Mouse (Mus musculus) forelimb bud, embryonic 11.5 days (tissue): Measurements from ENCODE around the gene Arhgef3.
A peak's percentile ranks its signal among the peaks of the same experiment; 100 is the strongest.

Source experiments
- DNase-seq: peaks from one replicate; pipeline ENCODE4 v3.0.0-alpha.2; 2012; ENCODE audit warnings: low read depth, low spot score

The Arhgef3 gene

DNA sequence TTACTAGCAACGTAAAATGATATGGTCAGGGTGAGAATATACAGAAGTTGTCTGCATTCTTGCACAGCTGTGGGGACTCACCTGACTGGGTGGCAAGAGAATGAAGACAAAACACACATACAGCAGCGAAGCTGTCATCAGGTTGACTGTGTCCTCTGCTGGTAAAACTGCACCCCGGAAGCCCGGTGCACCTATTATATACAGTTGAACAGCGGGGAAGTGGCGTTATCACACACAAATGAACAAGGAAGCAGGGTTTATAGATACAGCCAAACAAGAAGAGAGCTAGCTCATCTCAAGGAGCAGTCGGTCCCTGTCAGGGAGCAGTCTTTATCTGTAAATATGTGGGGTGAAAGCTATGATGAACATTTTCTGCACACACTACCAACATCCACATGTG, 296.8 kb downstream of the Arhgef3 start:
- no peak for DNase-seq

DNA sequence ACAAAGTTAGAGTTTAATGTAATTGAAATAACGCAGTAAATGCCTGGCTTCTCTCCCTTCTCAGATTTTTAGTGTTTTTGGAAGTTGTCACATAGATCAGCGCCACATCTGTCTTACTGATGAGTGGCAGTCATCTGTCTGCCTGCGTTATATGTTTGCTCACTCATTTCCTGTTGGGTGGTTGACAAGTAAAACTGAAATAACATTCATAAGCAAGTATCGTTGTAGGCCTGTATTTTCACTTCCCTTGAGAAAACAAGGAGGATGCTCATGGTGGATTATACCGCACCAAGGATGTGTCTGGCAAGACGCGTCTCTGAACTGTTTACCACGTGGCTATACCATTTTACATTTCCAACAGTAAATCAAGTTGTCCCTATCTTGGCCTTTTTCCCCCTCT, 298.0 kb downstream of the Arhgef3 start:
- no peak for DNase-seq

DNA sequence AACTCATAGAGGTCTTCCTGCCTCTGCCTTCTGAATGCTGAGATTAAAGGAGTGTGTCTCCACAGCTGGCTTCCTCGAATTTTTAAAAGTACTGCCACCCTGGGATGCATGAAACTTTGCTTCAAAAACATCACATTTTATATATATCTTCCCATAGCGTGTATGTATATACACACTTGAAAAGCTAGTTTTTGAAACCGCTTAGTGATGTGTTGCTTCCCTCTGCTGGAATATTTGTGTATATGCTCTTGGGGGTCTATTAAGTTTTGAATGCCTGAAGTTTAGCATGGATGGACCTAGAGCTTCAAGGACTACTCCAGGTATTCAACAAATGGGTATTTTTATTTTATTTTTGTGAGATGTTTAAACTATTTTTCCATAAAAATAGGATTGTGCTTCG, 299.3 kb downstream of the Arhgef3 start:
- DNase-seq = peak; percentile 56

DNA sequence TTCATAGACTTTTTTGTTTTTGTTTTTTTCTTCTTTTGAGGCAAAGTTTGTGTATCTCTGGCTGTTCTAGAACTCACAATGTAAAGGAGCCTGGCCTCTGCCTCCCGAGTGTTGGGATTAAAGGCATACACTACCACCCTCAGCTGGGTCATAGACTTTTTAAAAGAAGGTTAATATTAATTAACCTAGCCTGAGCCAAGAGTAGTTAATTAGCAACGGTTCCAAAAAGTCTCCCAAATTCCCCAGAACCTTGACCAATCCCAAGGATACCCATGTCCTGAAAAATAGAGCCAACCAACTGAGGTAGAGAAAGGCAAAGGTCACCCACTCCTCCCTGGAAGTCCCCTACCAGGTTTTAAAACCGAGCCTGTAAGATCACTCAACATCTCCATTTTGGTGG, 306.1 kb downstream of the Arhgef3 start:
- DNase-seq = no peak

DNA sequence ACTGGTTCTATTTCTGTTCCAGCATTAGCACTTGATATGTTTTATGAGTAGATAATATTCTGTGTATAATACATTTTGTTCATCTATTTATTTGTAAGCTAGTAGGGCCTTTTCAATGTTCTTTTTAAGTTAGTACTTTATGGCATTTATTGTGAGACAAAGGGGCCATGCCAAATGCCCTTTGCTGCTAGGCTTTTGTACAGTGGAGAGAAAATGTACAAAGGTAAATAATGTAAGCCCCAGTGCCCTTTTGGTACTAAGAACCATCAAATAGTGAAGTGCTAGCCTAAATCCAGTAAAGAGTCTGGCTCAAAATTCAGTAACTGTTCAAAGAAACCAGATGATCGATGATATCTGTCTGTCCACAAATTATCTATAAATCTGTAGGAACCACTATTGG, 307.6 kb downstream of the Arhgef3 start:
- DNase-seq = no peak

DNA sequence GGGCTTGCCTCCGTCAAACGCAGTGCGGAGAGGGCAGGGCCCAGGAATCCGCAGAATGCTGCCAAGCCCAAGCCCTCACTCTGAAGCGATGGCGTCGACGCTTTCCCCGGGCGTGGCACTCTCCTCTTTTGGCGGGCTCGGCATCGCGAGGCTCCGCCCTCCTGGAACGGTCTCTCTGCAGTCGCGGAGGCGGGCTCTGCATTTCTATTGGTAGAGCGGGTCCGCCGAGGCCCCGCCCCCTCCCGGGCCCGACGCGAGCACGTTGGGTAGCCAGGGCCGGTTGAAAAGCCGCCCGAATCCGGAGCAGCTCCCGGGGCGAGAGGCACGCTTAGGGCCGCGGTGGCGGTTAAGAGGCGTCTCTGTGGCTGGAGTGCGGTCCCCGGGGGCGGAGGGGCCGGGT, 313.9 kb downstream of the Arhgef3 start, which contains the start of gene Fam208a:
Gene Fam208a, plus strand, starts transcription at position 262 of the 400 bp plus-strand sequence.
- DNase-seq = peak; percentile 87

DNA sequence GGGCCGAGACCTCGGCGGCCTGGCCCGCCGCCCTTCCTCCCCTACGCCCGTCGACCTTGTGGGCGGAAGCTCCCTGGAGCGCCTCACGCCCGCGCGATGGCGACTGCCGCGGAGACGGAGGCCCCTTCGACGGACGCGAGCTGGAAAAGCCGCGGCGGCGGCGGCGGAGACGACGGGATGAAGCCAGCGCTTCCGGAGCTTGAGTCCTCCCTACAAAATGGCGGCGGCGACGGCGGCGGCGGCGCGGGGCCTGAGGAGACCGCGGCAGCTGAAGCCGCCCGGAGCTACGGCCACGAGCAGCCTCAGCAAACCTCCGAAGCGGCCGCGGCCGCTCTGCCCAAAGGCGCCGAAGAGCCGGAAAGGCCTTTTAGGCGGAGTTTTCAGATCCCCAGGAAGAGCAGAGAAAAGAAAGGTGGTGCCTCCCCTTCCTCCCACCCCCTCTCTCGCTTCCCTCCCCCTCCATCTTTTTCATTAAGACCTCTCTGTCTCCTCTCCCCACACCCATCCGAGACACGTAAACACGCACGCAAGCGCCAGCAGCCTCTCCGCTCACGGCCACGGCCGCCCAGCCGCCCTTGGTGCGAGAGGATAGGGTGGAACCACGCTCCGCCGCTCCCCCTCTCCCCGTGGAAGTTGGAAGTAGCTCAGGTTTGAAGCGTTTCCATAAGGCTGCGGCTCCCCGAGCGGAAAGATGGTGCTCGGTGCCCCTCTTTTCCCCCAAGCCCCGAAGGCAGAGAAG, 314.4 kb downstream of the Arhgef3 start:
- DNase-seq = peak; percentile 67

DNA sequence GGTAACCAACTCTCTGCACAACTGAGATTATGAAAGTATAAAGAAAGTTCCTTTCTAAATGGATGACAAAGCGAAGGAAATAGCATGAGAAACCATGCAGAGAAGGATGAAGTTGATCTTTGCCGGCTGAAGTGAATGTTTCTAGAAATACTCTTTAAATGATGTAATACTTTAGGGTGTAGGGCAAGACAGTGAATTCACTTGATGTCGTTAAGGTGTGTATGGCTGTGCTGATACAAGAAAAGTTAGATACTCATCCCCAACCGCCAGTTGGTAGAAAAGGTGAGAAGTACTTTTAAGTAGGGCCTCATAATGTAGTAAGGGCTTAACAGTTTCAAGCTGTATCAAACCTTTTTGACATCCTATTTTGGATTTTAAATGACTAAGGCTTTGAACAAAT, 315.6 kb downstream of the Arhgef3 start:
- no peak for DNase-seq

DNA sequence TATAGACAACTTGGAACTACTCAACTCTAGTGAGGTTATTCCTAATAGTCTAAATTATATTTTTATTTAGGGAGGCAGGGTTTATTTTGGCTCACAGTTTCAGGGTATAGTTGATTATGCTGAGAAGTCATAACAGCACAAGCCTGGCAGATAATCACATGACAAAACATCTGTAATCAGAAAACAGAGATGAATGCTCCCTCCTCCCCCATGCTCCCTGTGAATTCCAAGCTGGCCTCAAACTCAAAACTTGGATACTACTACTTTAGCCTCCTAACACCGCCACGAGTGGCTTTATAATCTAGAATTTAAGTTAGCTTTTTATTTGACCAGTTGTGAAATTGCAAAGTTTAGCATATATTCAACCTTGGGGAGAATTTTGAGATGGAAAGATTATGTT, 317.4 kb downstream of the Arhgef3 start:
- DNase-seq = no peak

DNA sequence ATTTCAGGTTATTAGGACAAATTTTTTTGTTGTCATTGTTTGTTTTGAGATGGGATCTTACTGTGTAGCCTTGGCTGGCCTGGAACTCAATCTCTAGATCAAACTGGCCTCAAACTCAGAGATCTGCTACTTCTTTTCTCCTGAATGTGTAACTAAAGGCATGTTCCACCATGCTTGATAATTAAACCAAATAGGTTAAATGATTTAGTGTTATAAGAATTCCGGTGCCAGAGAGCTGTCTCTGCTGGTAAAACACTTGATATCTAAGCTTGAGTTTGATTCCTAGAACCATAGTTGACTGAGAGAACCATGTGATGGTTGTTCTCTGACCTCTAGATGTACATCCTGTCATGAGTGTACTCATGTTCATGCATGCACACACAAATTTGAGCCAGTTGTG, 321.4 kb downstream of the Arhgef3 start:
- no peak for DNase-seq

DNA sequence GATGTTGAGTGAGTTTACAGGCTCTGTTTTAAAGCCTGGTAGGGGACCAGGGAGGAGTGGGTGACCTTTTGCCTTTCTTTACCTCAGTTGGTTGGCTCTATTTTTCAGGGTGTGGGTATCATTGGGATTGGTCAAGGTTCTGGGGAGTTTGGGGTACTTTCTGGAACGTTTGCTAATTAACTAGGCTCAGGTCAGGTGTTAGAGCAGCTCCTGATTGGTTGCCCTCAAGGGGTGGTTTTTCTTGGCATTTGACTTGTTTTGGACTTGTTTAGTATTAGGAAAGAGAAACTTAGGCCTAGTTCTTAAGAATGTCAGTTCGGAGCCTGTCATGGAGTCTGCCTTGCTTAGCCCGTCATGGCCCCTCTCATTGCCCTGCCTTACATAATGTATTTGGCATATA, 322.1 kb downstream of the Arhgef3 start:
- no peak for DNase-seq

DNA sequence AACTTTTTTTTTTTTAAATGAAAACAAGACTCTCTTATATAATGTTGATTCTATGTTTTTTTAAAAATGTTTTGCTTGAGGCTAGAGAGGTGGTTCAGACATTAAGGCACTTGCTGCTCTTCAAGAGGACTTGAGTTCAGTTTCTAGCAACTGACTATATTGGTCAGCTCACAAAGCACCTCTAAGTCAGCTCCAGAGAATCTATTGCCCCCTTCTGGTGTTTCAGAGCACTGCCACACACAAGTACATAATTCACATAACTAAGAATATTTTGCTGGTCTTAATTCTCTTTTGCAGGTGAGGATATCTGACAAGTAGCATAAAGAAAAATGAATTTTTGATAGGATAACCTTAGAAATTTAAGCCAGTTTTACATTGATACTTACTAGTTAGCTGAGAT, 326.2 kb downstream of the Arhgef3 start:
- peak; percentile 40 for DNase-seq

DNA sequence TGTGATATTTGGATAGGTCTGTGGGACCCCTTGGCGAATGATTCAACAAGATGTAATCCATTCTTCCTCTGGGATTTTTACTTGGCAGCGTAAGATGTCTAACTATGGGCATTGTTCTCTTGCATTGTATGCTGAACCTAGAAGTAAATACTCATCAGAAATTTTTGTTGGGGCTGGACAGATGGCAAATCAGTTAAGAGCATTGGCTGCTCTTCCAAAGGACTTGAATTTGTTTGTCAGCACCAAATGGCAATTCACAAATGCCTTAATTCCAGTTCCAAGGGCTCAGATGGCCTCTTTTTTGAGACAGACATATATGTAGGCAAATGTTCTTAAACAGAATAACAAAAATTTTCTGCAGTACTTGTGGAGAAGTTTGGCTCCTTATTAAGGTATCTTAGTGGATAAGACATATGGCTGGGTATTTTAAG, 330.2 kb downstream of the Arhgef3 start:
- no peak for DNase-seq

DNA sequence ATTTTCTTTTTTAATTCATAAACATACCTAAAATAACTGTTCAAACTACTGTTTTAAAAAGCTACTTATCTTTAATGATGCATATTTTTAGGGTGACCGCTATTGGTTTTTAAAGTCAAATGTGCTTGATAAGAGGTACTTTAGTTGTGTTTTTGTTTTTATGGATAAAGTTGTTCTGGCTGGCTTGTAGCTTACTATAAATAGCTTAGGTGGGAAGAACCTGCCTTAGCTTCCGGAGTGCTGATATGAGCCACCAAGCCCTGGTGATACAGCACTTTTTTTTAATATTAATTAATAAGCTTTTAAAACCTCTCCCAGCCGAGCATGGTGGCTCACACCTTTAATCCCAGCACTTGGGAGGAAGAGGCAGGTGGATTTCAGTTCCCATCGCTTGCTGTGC, 332.3 kb downstream of the Arhgef3 start:
- no peak for DNase-seq
